Mouse (Mus musculus) forebrain, embryonic 11.5 days (tissue): Measurements from ENCODE around the gene Vps35l. TPM values are rescaled to one million over a fixed set of nuclear protein-coding genes. Genes with fewer than 3 reads are reported as not detected.

ENCODE experiments used
- ATAC-seq: fragments of 200-750 bp; cut with Nextera tagmentation; replicated peaks from 2 replicates; pipeline ENCODE4 v1.8.0; 2017; ENCODE audit warnings: moderate TSS enrichment; ENCODE audit not compliant: low FRiP score
- DNase-seq: peaks from one replicate; pipeline ENCODE4 v3.0.0-alpha.2; 2017; ENCODE audit warnings: low spot score
- H3K27ac ChIP-seq: fragments of 300-500 bp; sonication (generic); 2 replicates; pipeline ENCODE4 v1.5.1; 2014; ENCODE audit warnings: low read depth, low read length
- H3K27me3 ChIP-seq: fragments of 300-500 bp; sonication (generic); 2 replicates; pipeline ENCODE4 v1.6.1; 2014; ENCODE audit warnings: mild to moderate bottlenecking, low read length, mixed read lengths; ENCODE audit not compliant: control insufficient read depth, insufficient read depth
- H3K36me3 ChIP-seq: fragments of 300-500 bp; sonication (generic); 2 replicates; pipeline ENCODE4 v1.6.1; 2014; ENCODE audit warnings: mild to moderate bottlenecking, low read length, moderate library complexity, mixed read lengths; ENCODE audit not compliant: control insufficient read depth, insufficient read depth
- H3K4me1 ChIP-seq: fragments of 300-500 bp; sonication (generic); replicated peaks from 2 replicates; pipeline ENCODE4 v1.6.1; 2014; ENCODE audit warnings: low read length, mixed read lengths; ENCODE audit not compliant: control insufficient read depth, insufficient read depth
- H3K4me2 ChIP-seq: fragments of 300-500 bp; sonication (generic); 2 replicates; pipeline ENCODE4 v1.6.1; 2014; ENCODE audit warnings: low read depth, mild to moderate bottlenecking, low read length, moderate library complexity, mixed read lengths; ENCODE audit not compliant: severe bottlenecking
- H3K4me3 ChIP-seq: fragments of 300-500 bp; sonication (generic); 2 replicates; pipeline ENCODE4 v1.5.1; 2014; ENCODE audit warnings: low read depth, low read length
- H3K9ac ChIP-seq: fragments of 300-500 bp; sonication (generic); 2 replicates; pipeline ENCODE4 v1.6.1; 2014; ENCODE audit warnings: low read length
- H3K9me3 ChIP-seq: fragments of 300-500 bp; sonication (generic); 2 replicates; pipeline ENCODE4 v1.6.1; 2016; ENCODE audit warnings: low read length, mixed read lengths; ENCODE audit not compliant: control insufficient read depth
- WGBS: fragments of 180-500 bp; shearing (Covaris S2); extraction: QIAGEN DNeasy Blood & Tissue Kit; methylation state at CpG from one replicate; pipeline ENCODE4 v1.1.7; 2014; 5-methylcytosine and 5-hydroxymethylcytosine counted together
- polyA plus RNA-seq: library from polyadenylated mRNA; unstranded; fragments of >200 nt; fragmentation: Nextera tagmentation; extraction: Ambion mirVana; gene quantifications from 2 replicates; pipeline ENCODE4 v1.2.1, GENCODE M21; 2014

Vps35l gene
- 74.9 and 75.2 TPM in 2 replicates for polyA plus RNA-seq

- H3K9me3 ChIP-seq: no peaks in the 10 kb centered on the region
- ATAC-seq (peak; percentile 84), DNase-seq (peak; percentile 92)
- H3K27me3 ChIP-seq: no peaks in the 10 kb centered on the region
- H3K4me3 ChIP-seq: peak within 1 kb of the TSS; percentile 67
- H3K9ac ChIP-seq: peak within 1 kb of the TSS; percentile 70
- no peak within 1 kb of the TSS for H3K27ac ChIP-seq
- peaks cover 4% of the 10 kb centered on the region; the same call in 1 of the 2 replicates for H3K4me1 ChIP-seq
- H3K36me3 ChIP-seq: peaks cover 5% of the 10 kb centered on the region; the same call in 1 of the 2 replicates
- whole genome bisulfite sequencing: 2% methylated on average over 15 of the region's 16 CpGs
- H3K4me2 ChIP-seq: peak within 1 kb of the TSS; percentile 69
These were observed at the start of gene Vps35l for GRCm38 (mm10) chr7:118739975-118740531. Gene Vps35l, plus strand, starts transcription at chr7:118740226.

GRCm38 (mm10) chr7:118691287-118691686 lies 48.7 kb upstream of the Vps35l start:
- Histone ChIP-seq H3K27ac (no peak overlapping the region), H3K4me1 (no peaks in the 10 kb centered on the region), H3K4me2 (no peak overlapping the region), H3K4me3 (no peak overlapping the region), H3K9ac (no peak overlapping the region), H3K27me3 (no peaks in the 10 kb centered on the region), H3K9me3 (no peaks in the 10 kb centered on the region), H3K36me3 (peaks cover 9% of the 10 kb centered on the region)
- DNase-seq (no peak), ATAC-seq (no peak)
- WGBS: 92% methylated on average over 2 of the region's 2 CpGs

GRCm38 (mm10) chr7:118696146-118696545 lies 43.9 kb upstream of the Vps35l start:
- no peak overlapping the region for H3K4me2 ChIP-seq
- H3K4me3 ChIP-seq: no peak overlapping the region
- H3K36me3 ChIP-seq: peaks cover 2% of the 10 kb centered on the region
- no peaks in the 10 kb centered on the region for H3K4me1 ChIP-seq
- DNase-seq (no peak), ATAC-seq (no peak)
- no peak overlapping the region for H3K27ac ChIP-seq
- H3K9ac ChIP-seq: no peak overlapping the region
- H3K27me3 ChIP-seq: no peaks in the 10 kb centered on the region
- no peaks in the 10 kb centered on the region for H3K9me3 ChIP-seq
- 95% methylated on average over 6 of the region's 6 CpGs for WGBS

GRCm38 (mm10) chr7:118697168-118697567 lies 42.9 kb upstream of the Vps35l start:
- H3K9ac ChIP-seq: no peak overlapping the region
- no peak overlapping the region for H3K27ac ChIP-seq
- ATAC-seq (no peak), DNase-seq (no peak)
- no peak overlapping the region for H3K4me2 ChIP-seq
- no peaks in the 10 kb centered on the region for H3K9me3 ChIP-seq
- WGBS: 90% methylated on average over 4 of the region's 4 CpGs
- H3K36me3 ChIP-seq: peaks cover 2% of the 10 kb centered on the region
- H3K4me1 ChIP-seq: no peaks in the 10 kb centered on the region
- H3K27me3 ChIP-seq: no peaks in the 10 kb centered on the region
- no peak overlapping the region for H3K4me3 ChIP-seq

- no peaks in the 10 kb centered on the region for H3K9me3 ChIP-seq
- no peak overlapping the region for H3K4me2 ChIP-seq
- no peak for DNase-seq
- ATAC-seq: no peak
- WGBS: 93% methylated on average over 9 of the region's 9 CpGs
- H3K4me3 ChIP-seq: no peak overlapping the region
- H3K4me1 ChIP-seq: no peaks in the 10 kb centered on the region
- no peak overlapping the region for H3K9ac ChIP-seq
- no peak overlapping the region for H3K27ac ChIP-seq
- H3K36me3 ChIP-seq: peaks cover 2% of the 10 kb centered on the region
- H3K27me3 ChIP-seq: no peaks in the 10 kb centered on the region
These were observed 41.1 kb upstream of the Vps35l start for GRCm38 (mm10) chr7:118698882-118699281.

GRCm38 (mm10) chr7:118703144-118703561 lies 36.9 kb upstream of the Vps35l start:
- 96% methylated on average over 15 of the region's 15 CpGs for WGBS
- ATAC-seq (no peak), DNase-seq (no peak)
- Histone ChIP-seq H3K4me2 (no peak overlapping the region), H3K9ac (no peak overlapping the region), H3K4me3 (no peak overlapping the region), H3K27ac (no peak overlapping the region), H3K4me1 (peaks cover 7% of the 10 kb centered on the region; the same call in 1 of the 2 replicates), H3K36me3 (no peaks in the 10 kb centered on the region; the same call in 1 of the 2 replicates), H3K27me3 (no peaks in the 10 kb centered on the region), H3K9me3 (no peaks in the 10 kb centered on the region)

GRCm38 (mm10) chr7:118704001-118704850 lies 35.8 kb upstream of the Vps35l start:
- 88% methylated on average over 9 of the region's 9 CpGs for WGBS
- Histone ChIP-seq H3K9me3 (no peaks in the 10 kb centered on the region), H3K4me2 (peak overlapping the region; percentile 84), H3K27ac (no peak overlapping the region), H3K4me1 (peaks cover 7% of the 10 kb centered on the region; the same call in 1 of the 2 replicates), H3K4me3 (peak overlapping the region; percentile 72), H3K9ac (peak overlapping the region; percentile 90), H3K27me3 (no peaks in the 10 kb centered on the region), H3K36me3 (no peaks in the 10 kb centered on the region; the same call in 1 of the 2 replicates)
- DNase-seq: no peak
- ATAC-seq: no peak

- 2% methylated on average over 66 of the region's 66 CpGs for WGBS
These were observed 34.7 kb upstream of the Vps35l start, which contains the start of gene Gde1 for GRCm38 (mm10) chr7:118705101-118705961. Gene Gde1, minus strand, starts transcription at chr7:118705778.

More at GRCm38 (mm10) chr7:118705101-118705961, 34.7 kb upstream of the Vps35l start, which contains the start of gene Gde1:
- ATAC-seq (peak; percentile 97), DNase-seq (peak; percentile 96)
- Histone ChIP-seq H3K4me2 (peak within 1 kb of the TSS; percentile 84), H3K36me3 (no peaks in the 10 kb centered on the region; the same call in 1 of the 2 replicates), H3K27me3 (no peaks in the 10 kb centered on the region), H3K9ac (peak within 1 kb of the TSS; percentile 90), H3K27ac (peak within 1 kb of the TSS; percentile 59), H3K4me3 (peak within 1 kb of the TSS; percentile 72), H3K9me3 (no peaks in the 10 kb centered on the region), H3K4me1 (peaks cover 7% of the 10 kb centered on the region; the same call in 1 of the 2 replicates)
